Mouse (Mus musculus) CH12.LX (cell line): Measurements from ENCODE around the gene Gm43951. TPM values are rescaled to one million over a fixed set of nuclear protein-coding genes. Genes with fewer than 3 reads are reported as not detected.

Experiments used
- DNase-seq: peaks from one replicate; pipeline ENCODE4 v3.0.0-alpha.2; 2013; ENCODE audit errors: extremely low read depth
- H3K27ac ChIP-seq: 2 replicates; pipeline ENCODE4 v1.5.1; 2012; ENCODE audit warnings: low read depth, mild to moderate bottlenecking, control low read depth, moderate library complexity; ENCODE audit not compliant: insufficient read depth
- H3K27me3 ChIP-seq: replicated peaks from 2 replicates; pipeline ENCODE3; 2012; ENCODE audit warnings: inconsistent platforms
- H3K36me3 ChIP-seq, 2 experiments: replicated peaks in 1 of 2; 2 replicates each; pipeline versions ENCODE3 to v1.6.1; 2012; ENCODE audit warnings: inconsistent platforms in 1 of 2, low read length in 1 of 2, mild to moderate bottlenecking in 1 of 2, mixed read lengths in 1 of 2, moderate library complexity in 1 of 2; ENCODE audit not compliant: control insufficient read depth in 1 of 2, insufficient read depth in 1 of 2
- H3K4me1 ChIP-seq, 2 experiments: 2 replicates each; pipeline ENCODE4 v1.6.1; 2012; ENCODE audit warnings: inconsistent platforms in 1 of 2, moderate library complexity in 1 of 2; ENCODE audit not compliant: insufficient read depth in 2 of 2, control insufficient read depth in 1 of 2
- H3K4me2 ChIP-seq: 2 replicates; pipeline ENCODE4 v1.6.1; 2012; ENCODE audit warnings: low read depth, mild to moderate bottlenecking, control low read depth; ENCODE audit not compliant: poor library complexity, insufficient read depth, severe bottlenecking
- H3K4me3 ChIP-seq, 3 experiments: fragments of 150-350 bp in 1 of 3; sonication (generic) in 1 of 3; replicated peaks in 1 of 3; 2 replicates each; pipeline versions ENCODE3 to v1.5.1; 2011 to 2012; ENCODE audit warnings: low read depth in 2 of 3, low read length in 2 of 3, mild to moderate bottlenecking in 2 of 3, moderate library complexity in 2 of 3, control low read depth in 1 of 3, improper control_type of control experiment in 1 of 3, inconsistent platforms in 1 of 3, mixed read lengths in 1 of 3; ENCODE audit not compliant: poor library complexity in 1 of 3
- H3K79me2 ChIP-seq: replicated peaks from 2 replicates; pipeline ENCODE4 v1.6.1; 2012; ENCODE audit warnings: mild to moderate bottlenecking, moderate library complexity; ENCODE audit not compliant: control insufficient read depth, poor library complexity, insufficient read depth, severe bottlenecking; ENCODE audit errors: extremely low read depth
- H3K9ac ChIP-seq: 2 replicates; pipeline ENCODE4 v1.6.1; 2012; ENCODE audit warnings: low read depth, mild to moderate bottlenecking, control low read depth, moderate library complexity; ENCODE audit not compliant: insufficient read depth
- H3K9me3 ChIP-seq: replicated peaks from 2 replicates; pipeline ENCODE3; 2012; ENCODE audit warnings: low read length, inconsistent platforms, mixed read lengths
- CHD2 ChIP-seq: IDR thresholded peaks from 2 replicates; pipeline ENCODE4 v1.6.1; 2011; ENCODE audit warnings: low read length, improper control_type of control experiment
- EP300 ChIP-seq: IDR thresholded peaks from 2 replicates; pipeline ENCODE4 v1.6.1; 2011; ENCODE audit warnings: low read length, improper control_type of control experiment
- ETS1 ChIP-seq: conservative IDR thresholded peaks from 2 replicates; pipeline ENCODE4 v1.6.1; 2012; ENCODE audit warnings: low read depth, mild to moderate bottlenecking, inconsistent platforms, low read length, improper control_type of control experiment, moderate library complexity
- GABPA ChIP-seq: IDR thresholded peaks from 2 replicates; pipeline ENCODE4 v1.6.1; 2012; ENCODE audit warnings: low read depth, low read length, improper control_type of control experiment, inconsistent platforms; ENCODE audit not compliant: insufficient replicate concordance
- IRF4 ChIP-seq: IDR thresholded peaks from 2 replicates; pipeline ENCODE4 v1.6.1; 2014; ENCODE audit warnings: low read depth, mild to moderate bottlenecking, inconsistent platforms, low read length, improper control_type of control experiment
- JUND ChIP-seq: conservative IDR thresholded peaks from 2 replicates; pipeline ENCODE4 v1.6.1; 2011; ENCODE audit warnings: low read depth, low read length, improper control_type of control experiment
- KAT2A ChIP-seq: IDR thresholded peaks from 2 replicates; pipeline ENCODE4 v1.6.1; 2012; ENCODE audit warnings: low read length, improper control_type of control experiment, inconsistent platforms; ENCODE audit not compliant: insufficient replicate concordance
- MAFK ChIP-seq: IDR thresholded peaks from 2 replicates; pipeline ENCODE4 v1.6.1; 2011; ENCODE audit warnings: low read length, improper control_type of control experiment; ENCODE audit not compliant: insufficient replicate concordance
- MAX ChIP-seq: IDR thresholded peaks from 2 replicates; pipeline ENCODE4 v1.6.1; 2011; ENCODE audit warnings: low read length, improper control_type of control experiment
- MEF2A ChIP-seq: IDR thresholded peaks from 2 replicates; pipeline ENCODE4 v1.6.1; 2014; ENCODE audit warnings: low read depth, mild to moderate bottlenecking, inconsistent platforms, low read length, improper control_type of control experiment, borderline replicate concordance
- NRF1 ChIP-seq: IDR thresholded peaks from 2 replicates; pipeline ENCODE4 v1.6.1; 2014; ENCODE audit warnings: low read depth, mild to moderate bottlenecking, inconsistent platforms, low read length, improper control_type of control experiment, moderate library complexity
- RCOR1 ChIP-seq: conservative IDR thresholded peaks from 2 replicates; pipeline ENCODE4 v1.6.1; 2012; ENCODE audit warnings: low read depth, mild to moderate bottlenecking, inconsistent platforms, low read length, improper control_type of control experiment
- SIN3A ChIP-seq: IDR thresholded peaks from 2 replicates; pipeline ENCODE4 v1.6.1; 2012; ENCODE audit warnings: low read length, improper control_type of control experiment, inconsistent platforms
- UBTF ChIP-seq: IDR thresholded peaks from 2 replicates; pipeline ENCODE4 v1.6.1; 2012; ENCODE audit warnings: low read depth, mild to moderate bottlenecking, inconsistent platforms, low read length, improper control_type of control experiment, moderate library complexity
- ZKSCAN1 ChIP-seq: IDR thresholded peaks from 2 replicates; pipeline ENCODE4 v1.6.1; 2012; ENCODE audit warnings: low read depth, inconsistent platforms, low read length, improper control_type of control experiment, borderline replicate concordance
- ZMIZ1 ChIP-seq: IDR thresholded peaks from 2 replicates; pipeline ENCODE4 v1.6.1; 2012; ENCODE audit warnings: low read depth, mild to moderate bottlenecking, inconsistent platforms, low read length, improper control_type of control experiment
- dilution Hi-C: fragments of 300-500 bp; cut with MboI; formaldehyde crosslinking; loops from 2 replicates; pipeline ENCODE4 v1.14.3; 2020; ENCODE audit warnings: low sequenced_read_pairs; ENCODE audit not compliant: extremely low pct_unique_long_range_greater_than_20kb, extremely low pct_ligation_motif_present
- in situ Hi-C: fragments of 300-500 bp; cut with MboI; formaldehyde crosslinking; loops from 3 replicates; pipeline ENCODE4 v1.14.3; 2019; ENCODE audit warnings: low sequenced_read_pairs, low pct_ligation_motif_present, low pct_unique_long_range_greater_than_20kb, mixed read lengths
- polyA plus RNA-seq: library from polyadenylated mRNA; unstranded; fragments of >175 nt; gene quantifications from 2 replicates; pipeline ENCODE4 v1.2.1, GENCODE M21; 2012; ENCODE audit warnings: low read depth; ENCODE audit not compliant: insufficient read length
- total RNA-seq, 2 experiments: library from RNA; depleted of rRNA; stranded (reverse); fragments of 300-350 nt in 1 of 2; fragments of >200 nt in 1 of 2; gene quantifications; 2 replicates each; pipeline ENCODE4 v1.2.3; 2012 to 2014

Gene Gm43951
- total and polyA plus RNA-seq, 3 experiments, result 0.39 to 0.47 TPM; not detected in 1

- H3K4me2 ChIP-seq, result no peak overlapping the region
- no peaks in the 10 kb centered on the region for H3K9me3 ChIP-seq
- TF ChIP-seq MEF2A (no peak), ZMIZ1 (no peak), GABPA (no peak), KAT2A (no peak), CHD2 (no peak), JUND (no peak), SIN3A (no peak)
- TF ChIP-seq, all 38 proteins: peak for 0
- Histone ChIP-seq H3K4me3 (no peak overlapping the region), H3K27me3 (no peaks in the 10 kb centered on the region), H3K27ac (no peak overlapping the region), H3K9ac (no peak overlapping the region), H3K79me2 (no peaks in the 10 kb centered on the region), H3K36me3 (peaks cover 30 to 83% of the 10 kb centered on the region in 2 experiments), H3K4me1 (peaks cover 0 to 8% of the 10 kb centered on the region in 2 experiments; a peak in 2 of 4 replicates)
- no peak for DNase-seq
- dilution Hi-C loops (no loop called here), in situ Hi-C loops (no loop called here)
Observed at GRCm38 (mm10) chr11:72155981-72156428, 50.6 kb downstream of the Gm43951 start.

- in situ Hi-C loops (no loop called here), dilution Hi-C loops (no loop called here)
- H3K79me2 ChIP-seq, result no peaks in the 10 kb centered on the region
- no peak overlapping the region for H3K4me2 ChIP-seq
- H3K27me3 ChIP-seq, result no peaks in the 10 kb centered on the region
- no peak overlapping the region for H3K4me3 ChIP-seq
- H3K36me3 ChIP-seq, result peaks cover 30 to 78% of the 10 kb centered on the region in 2 experiments
- peaks cover 0 to 8% of the 10 kb centered on the region in 2 experiments; a peak in 2 of 4 replicates for H3K4me1 ChIP-seq
- no peak overlapping the region for H3K9ac ChIP-seq
- H3K9me3 ChIP-seq, result no peaks in the 10 kb centered on the region
- no peak for TF ChIP-seq MAX
- no peak for TF ChIP-seq ETS1
- no peak for TF ChIP-seq GABPA
- TF ChIP-seq EP300, result no peak
- TF ChIP-seq MEF2A, result no peak
- TF ChIP-seq MAFK, result no peak
- no peak for TF ChIP-seq UBTF
- TF ChIP-seq ZKSCAN1, result no peak
- no peak for TF ChIP-seq RCOR1
- no peak for TF ChIP-seq SIN3A
- TF ChIP-seq KAT2A, result no peak
- no peak for TF ChIP-seq NRF1
- no peak for TF ChIP-seq ZMIZ1
- no peak for TF ChIP-seq IRF4
- H3K27ac ChIP-seq, result no peak overlapping the region
- no peak for DNase-seq
Observed at GRCm38 (mm10) chr11:72155186-72155980, 51.3 kb downstream of the Gm43951 start.

Other genes with a start within 250 kb of the Gm43951 start
- gene Aipl1, start 169.3 kb downstream of the Gm43951 start, total RNA-seq (2012; rRNA removed), result 0.29 and 0.93 TPM in 2 replicates
- gene Aipl1, start 169.3 kb downstream of the Gm43951 start, total RNA-seq (2014; rRNA removed), result 0.81 and 0.90 TPM in 2 replicates
- 0.71 and 1.0 TPM in 2 replicates for gene Aipl1, start 169.3 kb downstream of the Gm43951 start, polyA plus RNA-seq
- gene Pimreg, start 164.8 kb downstream of the Gm43951 start, total RNA-seq (2012; rRNA removed), result 22.4 and 26.4 TPM in 2 replicates
- 49.5 and 52.7 TPM in 2 replicates for gene Pimreg, start 164.8 kb downstream of the Gm43951 start, total RNA-seq (2014; rRNA removed)
- 27.9 and 28.9 TPM in 2 replicates for gene Pimreg, start 164.8 kb downstream of the Gm43951 start, polyA plus RNA-seq
- gene Pitpnm3, start 71.1 kb downstream of the Gm43951 start, total RNA-seq (2012; rRNA removed), result 0.04 and 0.59 TPM in 2 replicates
- gene Pitpnm3, start 71.1 kb downstream of the Gm43951 start, total RNA-seq (2014; rRNA removed), result 0.08 TPM in 1 of 2 replicates, not detected in the other
- 0.31 and 0.35 TPM in 2 replicates for gene Pitpnm3, start 71.1 kb downstream of the Gm43951 start, polyA plus RNA-seq
- gene 4933427D14Rik, start 619 bp upstream of the Gm43951 start, total RNA-seq (2012; rRNA removed), result 9.3 TPM in 2 replicates
- 6.0 and 6.8 TPM in 2 replicates for gene 4933427D14Rik, start 619 bp upstream of the Gm43951 start, total RNA-seq (2014; rRNA removed)
- gene 4933427D14Rik, start 619 bp upstream of the Gm43951 start, polyA plus RNA-seq, result 7.8 and 7.9 TPM in 2 replicates
- 126 and 140 TPM in 2 replicates for gene Txndc17, start 707 bp upstream of the Gm43951 start, total RNA-seq (2012; rRNA removed)
- gene Txndc17, start 707 bp upstream of the Gm43951 start, total RNA-seq (2014; rRNA removed), result 177 and 197 TPM in 2 replicates
- gene Txndc17, start 707 bp upstream of the Gm43951 start, polyA plus RNA-seq, result 162 and 182 TPM in 2 replicates
- gene Med31, start 8.8 kb upstream of the Gm43951 start, total RNA-seq (2012; rRNA removed), result 25.5 and 26.1 TPM in 2 replicates
- gene Med31, start 8.8 kb upstream of the Gm43951 start, total RNA-seq (2014; rRNA removed), result 33.4 and 35.8 TPM in 2 replicates
- 21.7 and 22.5 TPM in 2 replicates for gene Med31, start 8.8 kb upstream of the Gm43951 start, polyA plus RNA-seq
- gene Slc13a5, start 60.4 kb upstream of the Gm43951 start, total RNA-seq (2012; rRNA removed), result not detected in 2 replicates
- gene Slc13a5, start 60.4 kb upstream of the Gm43951 start, total RNA-seq (2014; rRNA removed), result not detected in 2 replicates
- gene Slc13a5, start 60.4 kb upstream of the Gm43951 start, polyA plus RNA-seq, result not detected in 2 replicates
- 2.5 and 3.0 TPM in 2 replicates for gene Xaf1, start 94.8 kb upstream of the Gm43951 start, total RNA-seq (2012; rRNA removed)
- gene Xaf1, start 94.8 kb upstream of the Gm43951 start, total RNA-seq (2014; rRNA removed), result 2.8 and 4.1 TPM in 2 replicates
- 9.6 TPM in 2 replicates for gene Xaf1, start 94.8 kb upstream of the Gm43951 start, polyA plus RNA-seq
- gene Fbxo39, start 107.6 kb upstream of the Gm43951 start, total RNA-seq (2012; rRNA removed), result not detected in 2 replicates
- gene Fbxo39, start 107.6 kb upstream of the Gm43951 start, total RNA-seq (2014; rRNA removed), result not detected in 2 replicates
- 0.13 TPM in 1 of 2 replicates, not detected in the other for gene Fbxo39, start 107.6 kb upstream of the Gm43951 start, polyA plus RNA-seq
- 0.08 TPM in 1 of 2 replicates, not detected in the other for gene Tekt1, start 155.6 kb upstream of the Gm43951 start, total RNA-seq (2012; rRNA removed)
- gene Tekt1, start 155.6 kb upstream of the Gm43951 start, total RNA-seq (2014; rRNA removed), result not detected in 2 replicates
- gene Tekt1, start 155.6 kb upstream of the Gm43951 start, polyA plus RNA-seq, result not detected in 2 replicates
- gene Smtnl2, start 204.9 kb upstream of the Gm43951 start, total RNA-seq (2012; rRNA removed), result 0.25 and 0.47 TPM in 2 replicates
- gene Smtnl2, start 204.9 kb upstream of the Gm43951 start, total RNA-seq (2014; rRNA removed), result 0.26 and 0.47 TPM in 2 replicates
- gene Smtnl2, start 204.9 kb upstream of the Gm43951 start, polyA plus RNA-seq, result 0.10 TPM in 1 of 2 replicates, not detected in the other
- 0.13 TPM in 2 replicates for gene Ggt6, start 228.7 kb upstream of the Gm43951 start, total RNA-seq (2012; rRNA removed)
- not detected in 2 replicates for gene Ggt6, start 228.7 kb upstream of the Gm43951 start, total RNA-seq (2014; rRNA removed)
- gene Ggt6, start 228.7 kb upstream of the Gm43951 start, polyA plus RNA-seq, result 0.19 TPM in 1 of 2 replicates, not detected in the other
- gene Mybbp1a, start 234.5 kb upstream of the Gm43951 start, total RNA-seq (2012; rRNA removed), result 245 and 334 TPM in 2 replicates
- gene Mybbp1a, start 234.5 kb upstream of the Gm43951 start, total RNA-seq (2014; rRNA removed), result 115 and 174 TPM in 2 replicates
- 729 and 816 TPM in 2 replicates for gene Mybbp1a, start 234.5 kb upstream of the Gm43951 start, polyA plus RNA-seq